Mouse (Mus musculus): ENCODE measurements around the gene Letmd1. TPM values are rescaled to one million over a fixed set of nuclear protein-coding genes. Genes with fewer than 3 reads are reported as not detected.
"Not testable (repeated sequence)": the region's sequence is repeated elsewhere in the genome, so short reads cannot be mapped to it uniquely, and the experiment has no call there.

The Letmd1 gene
- polyA plus RNA-seq, 1 experiment from 2014 or later: 25.8 TPM

DNA sequence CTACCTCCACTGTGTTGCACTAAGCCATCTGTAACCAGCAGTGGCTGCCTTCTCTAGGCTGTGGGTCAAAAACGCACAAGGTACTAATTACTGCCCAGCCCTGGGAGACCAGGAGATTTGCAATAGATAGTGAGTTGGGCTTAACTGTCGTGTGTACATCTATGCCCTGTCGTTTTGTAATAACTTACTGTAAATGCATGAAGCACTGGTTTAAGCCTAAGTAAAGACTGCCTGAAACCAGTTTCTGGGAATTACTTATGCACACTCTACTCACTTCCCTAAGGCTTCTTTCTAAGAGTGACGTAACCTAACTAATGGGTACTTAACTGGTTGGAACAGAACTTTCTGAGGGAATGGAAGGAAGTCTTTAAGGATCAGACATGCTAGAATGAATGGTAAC, 10.1 kb downstream of the Letmd1 start:
- WGBS: 79% methylated on average over 4 of the region's 4 CpGs
- Histone ChIP-seq H3K4me2 (ENCODE audit: low read depth, low read length) (no peak overlapping the region), H3K4me3 (replicated peaks; ENCODE audit: low read length) (no peak overlapping the region), H3K9ac (ENCODE audit: low read length) (no peak overlapping the region), H3K4me1 (ENCODE audit: control insufficient read depth, insufficient read depth, low read length) (no peaks in the 10 kb centered on the region), H3K27ac (ENCODE audit: low read length) (no peak overlapping the region), H3K27me3 (ENCODE audit: control insufficient read depth, insufficient read depth, low read length) (no peaks in the 10 kb centered on the region), H3K9me3 (replicated peaks; ENCODE audit: control insufficient read depth, low read length) (no peaks in the 10 kb centered on the region), H3K36me3 (ENCODE audit: control insufficient read depth, insufficient read depth, low read length) (peaks cover 5% of the 10 kb centered on the region; the same call in 1 of the 2 replicates)
- ATAC-seq (ENCODE audit: insufficient read depth, low FRiP score): no peak

GRCm38 (mm10) chr15:100485576-100485975, 16.8 kb downstream of the Letmd1 start:
- H3K4me3 ChIP-seq (replicated peaks; ENCODE audit: low read length): no peak overlapping the region
- no peaks in the 10 kb centered on the region for H3K27me3 ChIP-seq (ENCODE audit: control insufficient read depth, insufficient read depth, low read length)
- no peak overlapping the region for H3K27ac ChIP-seq (ENCODE audit: low read length)
- no peak overlapping the region for H3K9ac ChIP-seq (ENCODE audit: low read length)
- H3K4me2 ChIP-seq (ENCODE audit: low read depth, low read length): no peak overlapping the region
- peaks cover 16% of the 10 kb centered on the region for H3K4me1 ChIP-seq (ENCODE audit: control insufficient read depth, insufficient read depth, low read length)
- H3K36me3 ChIP-seq (ENCODE audit: control insufficient read depth, insufficient read depth, low read length): 0 out of 2 replicates have a peak, but pooled peaks cover 3% of the 10 kb centered on the region
- no peak for ATAC-seq (ENCODE audit: insufficient read depth, low FRiP score)
- WGBS: 72% methylated on average over 3 of the region's 3 CpGs
- H3K9me3 ChIP-seq (replicated peaks; ENCODE audit: control insufficient read depth, low read length): no peaks in the 10 kb centered on the region

- no peak overlapping the region; the same call in 1 of the 2 replicates for H3K9ac ChIP-seq (ENCODE audit: low read length)
- H3K36me3 ChIP-seq (ENCODE audit: control insufficient read depth, insufficient read depth, low read length): 0 out of 2 replicates have a peak, but pooled peaks cover 3% of the 10 kb centered on the region
- no peak overlapping the region for H3K4me3 ChIP-seq (replicated peaks; ENCODE audit: low read length)
- H3K27ac ChIP-seq (ENCODE audit: low read length): no peak overlapping the region
- no peak for ATAC-seq (ENCODE audit: insufficient read depth, low FRiP score)
- H3K4me1 ChIP-seq (ENCODE audit: control insufficient read depth, insufficient read depth, low read length): peaks cover 17% of the 10 kb centered on the region
- H3K9me3 ChIP-seq (replicated peaks; ENCODE audit: control insufficient read depth, low read length): no peaks in the 10 kb centered on the region
- no peaks in the 10 kb centered on the region for H3K27me3 ChIP-seq (ENCODE audit: control insufficient read depth, insufficient read depth, low read length)
- 36% methylated on average over 7 of the region's 7 CpGs for WGBS
- no peak overlapping the region for H3K4me2 ChIP-seq (ENCODE audit: low read depth, low read length)
These were observed 17.6 kb downstream of the Letmd1 start for GRCm38 (mm10) chr15:100486450-100486849.

DNA sequence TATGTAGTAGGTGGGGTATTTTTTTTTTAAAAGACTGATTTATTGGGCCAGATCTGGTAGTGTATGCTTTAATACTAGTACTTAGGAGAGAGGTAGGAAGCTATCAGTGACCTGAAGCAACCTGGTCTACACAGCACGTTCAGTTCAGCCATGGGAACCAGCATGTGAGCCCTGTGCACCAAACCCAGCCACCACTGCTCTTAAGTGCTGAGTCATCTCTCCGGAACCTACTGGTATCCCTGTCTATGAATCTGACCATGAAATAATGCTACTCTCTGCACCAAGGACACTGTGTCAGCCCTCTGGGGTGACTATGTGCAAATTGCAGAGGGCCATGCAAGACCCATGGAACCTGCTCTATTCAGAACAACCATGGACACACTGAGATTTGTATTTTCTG, 18.2 kb downstream of the Letmd1 start:
- peaks cover 20% of the 10 kb centered on the region for H3K4me1 ChIP-seq (ENCODE audit: control insufficient read depth, insufficient read depth, low read length)
- H3K36me3 ChIP-seq (ENCODE audit: control insufficient read depth, insufficient read depth, low read length): 0 out of 2 replicates have a peak, but pooled peaks cover 3% of the 10 kb centered on the region
- 71% methylated on average over 2 of the region's 2 CpGs for WGBS
- no peak overlapping the region for H3K9ac ChIP-seq (ENCODE audit: low read length)
- no peaks in the 10 kb centered on the region for H3K27me3 ChIP-seq (ENCODE audit: control insufficient read depth, insufficient read depth, low read length)
- no peak overlapping the region for H3K4me3 ChIP-seq (replicated peaks; ENCODE audit: low read length)
- no peak overlapping the region for H3K27ac ChIP-seq (ENCODE audit: low read length)
- H3K4me2 ChIP-seq (ENCODE audit: low read depth, low read length): no peak overlapping the region
- no peak for ATAC-seq (ENCODE audit: insufficient read depth, low FRiP score)
- no peaks in the 10 kb centered on the region for H3K9me3 ChIP-seq (replicated peaks; ENCODE audit: control insufficient read depth, low read length)

GRCm38 (mm10) chr15:100488297-100488696, 19.5 kb downstream of the Letmd1 start:
- peaks cover 32% of the 10 kb centered on the region for H3K4me1 ChIP-seq (ENCODE audit: control insufficient read depth, insufficient read depth, low read length)
- H3K36me3 ChIP-seq (ENCODE audit: control insufficient read depth, insufficient read depth, low read length); H3K27ac ChIP-seq (ENCODE audit: low read length): not testable (repeated sequence)

DNA sequence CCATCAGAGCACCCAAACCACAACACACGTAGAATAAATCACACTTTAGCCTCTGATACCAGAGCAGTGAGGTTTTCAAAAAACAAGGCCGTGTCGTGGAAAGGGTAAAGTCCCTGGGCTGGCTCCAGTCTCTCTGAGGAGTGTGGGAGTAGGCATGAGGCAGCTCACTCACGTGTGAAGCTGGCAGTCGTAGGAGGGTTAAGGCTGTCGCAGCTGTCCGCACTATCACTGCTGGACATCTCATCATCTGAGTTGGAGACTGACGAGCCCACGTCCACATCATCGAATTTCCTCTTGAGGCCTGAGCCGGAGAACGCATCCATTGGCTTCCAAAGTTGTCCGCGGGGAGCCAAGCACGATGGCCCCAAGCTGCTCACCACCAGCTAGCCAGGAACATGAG, 20.4 kb downstream of the Letmd1 start:
- ATAC-seq (ENCODE audit: insufficient read depth, low FRiP score): no peak
- no peak overlapping the region for H3K4me3 ChIP-seq (replicated peaks; ENCODE audit: low read length)
- peaks cover 41% of the 10 kb centered on the region for H3K4me1 ChIP-seq (ENCODE audit: control insufficient read depth, insufficient read depth, low read length)
- no peak overlapping the region for H3K4me2 ChIP-seq (ENCODE audit: low read depth, low read length)
- H3K27me3 ChIP-seq (ENCODE audit: control insufficient read depth, insufficient read depth, low read length): no peaks in the 10 kb centered on the region
- 0 out of 2 replicates have a peak, but pooled peaks cover 3% of the 10 kb centered on the region for H3K36me3 ChIP-seq (ENCODE audit: control insufficient read depth, insufficient read depth, low read length)
- no peaks in the 10 kb centered on the region for H3K9me3 ChIP-seq (replicated peaks; ENCODE audit: control insufficient read depth, low read length)
- 82% methylated on average over 15 of the region's 15 CpGs for WGBS
- no peak overlapping the region for H3K9ac ChIP-seq (ENCODE audit: low read length)
- H3K27ac ChIP-seq (ENCODE audit: low read length): no peak overlapping the region

More at GRCm38 (mm10) chr15:100488297-100488696, 19.5 kb downstream of the Letmd1 start:
- not testable (repeated sequence) for H3K9me3 ChIP-seq (replicated peaks; ENCODE audit: control insufficient read depth, low read length); H3K27me3 ChIP-seq (ENCODE audit: control insufficient read depth, insufficient read depth, low read length); H3K4me3 ChIP-seq (replicated peaks; ENCODE audit: low read length); H3K4me2 ChIP-seq (ENCODE audit: low read depth, low read length); H3K9ac ChIP-seq (ENCODE audit: low read length); ATAC-seq (ENCODE audit: insufficient read depth, low FRiP score)
- WGBS: 88% methylated on average over 1 of the region's 1 CpGs

- no peak overlapping the region for H3K27ac ChIP-seq (ENCODE audit: low read length)
- 62% methylated on average over 9 of the region's 9 CpGs for WGBS
- H3K27me3 ChIP-seq (ENCODE audit: control insufficient read depth, insufficient read depth, low read length): no peaks in the 10 kb centered on the region
- ATAC-seq (ENCODE audit: insufficient read depth, low FRiP score): no peak
- no peak overlapping the region for H3K9ac ChIP-seq (ENCODE audit: low read length)
- peaks cover 37% of the 10 kb centered on the region for H3K4me1 ChIP-seq (ENCODE audit: control insufficient read depth, insufficient read depth, low read length)
- no peak overlapping the region for H3K4me3 ChIP-seq (replicated peaks; ENCODE audit: low read length)
- no peaks in the 10 kb centered on the region for H3K9me3 ChIP-seq (replicated peaks; ENCODE audit: control insufficient read depth, low read length)
- H3K36me3 ChIP-seq (ENCODE audit: control insufficient read depth, insufficient read depth, low read length): no peaks in the 10 kb centered on the region
- H3K4me2 ChIP-seq (ENCODE audit: low read depth, low read length): no peak overlapping the region
These were observed 23.1 kb downstream of the Letmd1 start for GRCm38 (mm10) chr15:100491966-100492365.

GRCm38 (mm10) chr15:100494647-100495046, 25.8 kb downstream of the Letmd1 start:
- H3K4me1 ChIP-seq (ENCODE audit: control insufficient read depth, insufficient read depth, low read length): peaks cover 36% of the 10 kb centered on the region
- peak overlapping the region; percentile 88 for H3K4me3 ChIP-seq (replicated peaks; ENCODE audit: low read length)
- WGBS: under 1% methylated on average over 29 of the region's 29 CpGs
- H3K9ac ChIP-seq (ENCODE audit: low read length): peak overlapping the region; percentile 97
- H3K36me3 ChIP-seq (ENCODE audit: control insufficient read depth, insufficient read depth, low read length): no peaks in the 10 kb centered on the region
- H3K27me3 ChIP-seq (ENCODE audit: control insufficient read depth, insufficient read depth, low read length): no peaks in the 10 kb centered on the region
- H3K4me2 ChIP-seq (ENCODE audit: low read depth, low read length): peak overlapping the region; percentile 92
- no peaks in the 10 kb centered on the region for H3K9me3 ChIP-seq (replicated peaks; ENCODE audit: control insufficient read depth, low read length)
- peak; percentile 73 for ATAC-seq (ENCODE audit: insufficient read depth, low FRiP score)
- H3K27ac ChIP-seq (ENCODE audit: low read length): peak overlapping the region; percentile 90

- peak within 1 kb of the TSS; percentile 97 for H3K9ac ChIP-seq (ENCODE audit: low read length)
- H3K4me2 ChIP-seq (ENCODE audit: low read depth, low read length): peak within 1 kb of the TSS; percentile 92
- under 1% methylated on average over 40 of the region's 40 CpGs for WGBS
- no peaks in the 10 kb centered on the region for H3K9me3 ChIP-seq (replicated peaks; ENCODE audit: control insufficient read depth, low read length)
- H3K27ac ChIP-seq (ENCODE audit: low read length): peak within 1 kb of the TSS; percentile 90
- peak within 1 kb of the TSS; percentile 88 for H3K4me3 ChIP-seq (replicated peaks; ENCODE audit: low read length)
- peaks cover 32% of the 10 kb centered on the region for H3K4me1 ChIP-seq (ENCODE audit: control insufficient read depth, insufficient read depth, low read length)
- peak; percentile 96 for ATAC-seq (ENCODE audit: insufficient read depth, low FRiP score)
- no peaks in the 10 kb centered on the region for H3K36me3 ChIP-seq (ENCODE audit: control insufficient read depth, insufficient read depth, low read length)
- no peaks in the 10 kb centered on the region for H3K27me3 ChIP-seq (ENCODE audit: control insufficient read depth, insufficient read depth, low read length)
These were observed 26.3 kb downstream of the Letmd1 start, which contains the start of gene Csrnp2 for GRCm38 (mm10) chr15:100495102-100495501. Gene Csrnp2 (minus strand): TSS chr15:100495488.

Measured in stomach, embryonic 16.5 days (tissue).